ENCODE assay signal across 9 mouse cellular contexts in genomic region chr2:116062251-116062651, GRCm38 (mm10). TPM values are rescaled to one million over a fixed set of nuclear protein-coding genes. Genes with fewer than 3 reads are reported as not detected.
A peak's percentile ranks its signal among the peaks of the same experiment; 100 is the strongest.
DNase-seq lines count a peak whose midpoint lies in the region; ATAC-seq and TF ChIP-seq lines count a peak whose summit lies in the region.
"Had no signal": no experiment of that assay in that cellular context is flagged by ENCODE, and none has a peak within 500 bp of the region (broad histone marks: within the 10 kb centered on the region; RNA-seq: fewer than 3 reads in every experiment).

No protein-coding gene starts in this region.

- no peaks in the 10 kb centered on the region for H3K9me3 ChIP-seq in forebrain, embryonic 15.5 days
- no peaks in the 10 kb centered on the region for H3K9me3 ChIP-seq in kidney, embryonic 15.5 days (replicated peaks)

- H3K27ac ChIP-seq in layer of hippocampus, adult 2 months, result peak overlapping the region; percentile 91; the same call in 1 of the 2 replicates
- H3K27ac ChIP-seq in forebrain, embryonic 15.5 days (replicated peaks), result peak overlapping the region; percentile 99
- H3K27ac ChIP-seq in kidney, embryonic 15.5 days, result peak overlapping the region; percentile 98
- H3K27ac ChIP-seq: macrophage had no signal

- no peak for DNase-seq in layer of hippocampus, adult 2 months (ENCODE audit: low spot score in 2 of 2)
- no peak for DNase-seq in layer of hippocampus, postnatal 25 days (ENCODE audit: extremely low spot score in 1 of 2, low spot score in 1 of 2)
- peak; percentile 51 for DNase-seq in lung, postnatal 36 days
- no peak for DNase-seq in testis, postnatal 10 days (ENCODE audit: low spot score)
- no peak for DNase-seq in thymus, postnatal 25 days
- DNase-seq in spleen, adult 12 weeks (ENCODE audit: low spot score), result no peak

- ATAC-seq in forebrain, embryonic 15.5 days (replicated peaks), result no peak
- no peak for ATAC-seq in kidney, embryonic 15.5 days (replicated peaks; ENCODE audit: low FRiP score)

- H3K4me2 ChIP-seq in forebrain, embryonic 15.5 days (replicated peaks), result peak overlapping the region; percentile 78
- peak overlapping the region; percentile 72 for H3K4me2 ChIP-seq in kidney, embryonic 15.5 days

- peak overlapping the region; percentile 62 for H3K4me3 ChIP-seq in layer of hippocampus, adult 2 months
- peak overlapping the region; percentile 79 for H3K4me3 ChIP-seq in forebrain, embryonic 15.5 days
- H3K4me3 ChIP-seq in kidney, embryonic 15.5 days (replicated peaks), result peak overlapping the region; percentile 75

- peaks cover 24% of the 10 kb centered on the region for H3K4me1 ChIP-seq in forebrain, embryonic 15.5 days
- H3K4me1 ChIP-seq in kidney, embryonic 15.5 days, result peaks cover 33% of the 10 kb centered on the region

- peaks cover 2% of the 10 kb centered on the region; the same call in 1 of the 2 replicates for H3K36me3 ChIP-seq in forebrain, embryonic 15.5 days
- no peaks in the 10 kb centered on the region for H3K36me3 ChIP-seq in kidney, embryonic 15.5 days

- H3K9ac ChIP-seq in forebrain, embryonic 15.5 days (replicated peaks), result peak overlapping the region; percentile 95
- H3K9ac ChIP-seq in kidney, embryonic 15.5 days, result peak overlapping the region; percentile 89

- WGBS in forebrain, embryonic 15.5 days, result under 1% methylated on average over 20 of the region's 20 CpGs
- under 1% methylated on average over 20 of the region's 20 CpGs for WGBS in kidney, embryonic 15.5 days

- TF ChIP-seq CTCF in layer of hippocampus, adult 2 months (conservative IDR thresholded peaks at IDR 0.05), result no peak

- no peaks in the 10 kb centered on the region for H3K27me3 ChIP-seq in forebrain, embryonic 15.5 days
- H3K27me3 ChIP-seq in kidney, embryonic 15.5 days, result no peaks in the 10 kb centered on the region

RNA-seq across cellular contexts. Expression of gene Meis2, which starts 3.4 kb away (rescaled TPM):
- total RNA-seq in layer of hippocampus, adult 2 months (2021), result 10 to 100 TPM; 43.2 to 45.9 TPM
- 10 to 100 TPM; 36.0 to 46.4 TPM for total RNA-seq in layer of hippocampus, postnatal 25 days (2021)
- polyA plus RNA-seq in forebrain, embryonic 15.5 days (2015; fragmentation: Nextera tagmentation; extraction: Ambion mirVana), result 155 and 167 TPM in 2 replicates
- 85.5 and 94.3 TPM in 2 replicates for polyA plus RNA-seq in kidney, embryonic 15.5 days (2015; fragmentation: Nextera tagmentation; extraction: Ambion mirVana)
- polyA plus RNA-seq: macrophage had no signal
